Mouse (Mus musculus) embryo, embryonic 11 days (tissue): ENCODE results near the gene Crybg1.
A peak's percentile ranks its signal among the peaks of the same experiment; 100 is the strongest.

ENCODE experiments used
- DNase-seq: peaks from one replicate; pipeline ENCODE4 v3.0.0-alpha.2; 2015

Gene Crybg1

GRCm38 (mm10) chr10:44091757-44092156 is 56.9 kb downstream of the Crybg1 start:
- DNase-seq: no peak

GRCm38 (mm10) chr10:44080351-44080750 is 68.3 kb downstream of the Crybg1 start:
- no peak for DNase-seq

DNA sequence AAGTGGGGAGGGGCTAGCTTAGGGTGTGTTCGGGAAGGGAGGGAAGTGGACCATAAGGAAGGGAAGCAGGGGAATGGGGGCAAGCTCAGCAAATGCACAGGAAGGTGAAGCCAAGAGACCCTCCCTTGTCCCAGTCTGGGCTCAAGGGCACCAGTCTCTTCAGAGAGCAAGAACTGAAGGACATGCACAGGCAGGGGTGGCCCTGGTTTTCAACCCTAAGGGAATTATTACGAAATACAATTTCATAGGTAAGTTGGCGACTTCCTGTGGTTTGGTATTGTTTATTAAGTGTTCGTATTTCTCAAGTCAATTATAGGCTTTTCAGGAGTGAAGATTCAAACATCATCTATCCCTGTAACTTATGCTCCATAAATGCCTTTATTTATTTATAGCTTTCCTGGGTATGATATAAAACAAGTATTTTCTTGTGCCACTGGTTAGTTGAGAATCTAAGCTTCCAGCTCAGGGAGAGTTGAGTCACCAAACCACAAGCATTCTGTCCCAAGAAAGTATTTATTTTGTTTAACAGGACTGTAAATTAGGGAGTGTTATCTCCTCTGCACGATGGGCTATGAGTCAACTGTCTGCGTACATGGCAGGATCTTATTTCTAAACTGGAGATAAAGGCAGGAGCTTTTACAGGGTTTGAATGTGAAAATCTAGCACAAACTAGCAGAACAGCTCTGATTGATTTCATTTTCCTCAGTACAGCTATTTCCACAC is 69.7 kb downstream of the Crybg1 start:
- no peak for DNase-seq

DNA sequence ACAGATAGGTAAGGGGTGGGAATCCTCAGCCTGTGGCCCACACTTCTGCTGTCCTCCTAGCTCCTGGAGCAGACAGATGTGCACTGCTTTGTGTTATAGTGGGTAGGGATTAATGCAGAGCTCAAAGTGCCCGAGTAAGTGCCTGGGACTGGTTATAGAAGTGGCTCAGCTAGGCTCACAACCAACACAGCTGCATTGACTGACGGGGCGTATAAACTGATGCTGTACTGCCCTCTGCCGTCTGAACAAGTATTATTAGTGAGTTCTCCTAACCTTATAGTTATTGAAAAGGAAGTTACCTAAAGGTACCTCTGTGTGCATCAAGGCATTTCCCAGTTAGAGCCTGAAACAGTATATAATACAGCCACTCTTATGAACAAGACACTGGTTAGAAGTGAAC is 77.6 kb downstream of the Crybg1 start:
- DNase-seq: peak; percentile 81

GRCm38 (mm10) chr10:44069131-44069530 is 79.5 kb downstream of the Crybg1 start:
- DNase-seq: no peak

DNA sequence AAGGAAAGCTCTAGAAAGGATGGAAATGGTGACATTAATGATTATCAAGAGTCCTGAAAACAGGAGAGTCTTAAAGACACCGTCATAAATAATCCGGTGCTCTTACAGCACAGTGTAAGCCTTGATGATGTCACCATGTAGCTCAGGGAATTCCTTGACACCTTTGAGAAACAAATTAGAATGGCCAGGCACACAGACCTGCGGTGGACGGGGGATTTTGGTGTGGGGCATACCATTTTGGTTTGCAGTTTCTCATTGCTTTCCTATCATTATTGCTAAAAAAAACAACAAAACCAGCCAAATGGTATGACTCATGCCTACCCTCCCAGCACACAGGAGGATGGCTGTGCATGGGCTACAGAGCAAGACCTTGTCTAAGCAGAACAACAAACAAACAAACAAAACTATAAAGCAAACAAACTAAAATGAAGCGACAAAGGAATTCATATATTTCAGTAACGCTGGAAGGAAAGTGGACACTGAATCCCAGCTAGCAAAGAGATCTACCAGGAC is 82.7 kb downstream of the Crybg1 start:
- DNase-seq: no peak

DNA sequence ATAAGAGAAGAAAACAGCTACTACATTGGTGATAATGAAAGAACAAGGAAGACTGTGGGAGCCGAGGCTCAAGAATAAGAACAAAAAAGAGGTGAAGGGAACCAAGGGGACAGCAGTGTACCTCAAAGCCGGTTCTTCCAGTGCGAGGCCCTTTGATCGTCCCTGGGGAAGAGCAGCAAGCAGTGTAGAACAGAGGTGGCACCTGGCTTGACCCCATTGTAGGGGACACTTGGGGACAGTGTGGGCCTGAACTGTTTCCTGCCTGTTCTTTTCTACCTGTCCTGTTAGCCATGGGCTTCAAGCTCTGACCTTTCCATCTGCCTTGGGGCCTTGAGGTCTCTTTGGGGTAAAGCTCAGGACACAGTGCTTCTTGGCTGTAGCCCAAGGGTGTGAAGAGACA is 85.7 kb downstream of the Crybg1 start:
- no peak for DNase-seq

DNA sequence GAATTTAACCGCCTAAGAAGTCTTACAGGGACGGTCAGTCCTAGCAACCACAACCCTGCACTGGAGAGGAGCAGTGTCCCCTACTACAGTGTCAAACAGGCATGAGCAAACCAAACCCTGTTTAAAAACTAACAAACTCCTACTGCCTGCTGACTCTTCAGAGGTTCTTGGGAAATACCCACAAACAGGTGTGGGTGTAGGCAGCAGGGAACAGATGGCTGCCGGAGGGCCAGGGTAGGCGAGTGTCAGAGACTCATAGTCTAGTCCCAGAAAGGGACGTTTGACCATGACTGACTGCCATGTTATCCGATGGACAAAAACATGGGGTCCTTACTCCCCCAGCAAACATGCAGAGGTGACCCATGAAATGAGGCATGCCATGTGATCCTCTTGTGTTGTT is 97.7 kb downstream of the Crybg1 start:
- DNase-seq: no peak

- DNase-seq: no peak
These were observed 103.9 kb downstream of the Crybg1 start for GRCm38 (mm10) chr10:44044727-44045126.

DNA sequence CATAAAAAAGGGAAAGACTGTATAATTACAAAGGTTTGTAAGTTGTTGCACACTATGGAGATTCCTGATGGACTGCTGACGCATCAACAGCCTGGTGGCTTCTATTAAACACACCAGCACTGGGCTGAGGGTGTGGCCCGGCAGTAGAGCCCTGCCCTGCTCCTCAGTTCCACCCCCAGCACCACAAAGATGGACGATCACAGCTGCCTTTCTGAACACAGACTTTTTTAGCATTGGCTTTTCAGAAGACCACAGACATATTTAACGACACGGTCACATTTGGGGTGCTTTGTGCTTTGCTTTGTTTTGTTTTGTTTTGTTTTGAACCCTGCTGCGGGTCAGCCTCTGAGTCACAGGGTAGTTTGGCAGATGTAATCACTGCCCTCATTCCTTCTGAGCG is 105.0 kb downstream of the Crybg1 start:
- DNase-seq: no peak

DNA sequence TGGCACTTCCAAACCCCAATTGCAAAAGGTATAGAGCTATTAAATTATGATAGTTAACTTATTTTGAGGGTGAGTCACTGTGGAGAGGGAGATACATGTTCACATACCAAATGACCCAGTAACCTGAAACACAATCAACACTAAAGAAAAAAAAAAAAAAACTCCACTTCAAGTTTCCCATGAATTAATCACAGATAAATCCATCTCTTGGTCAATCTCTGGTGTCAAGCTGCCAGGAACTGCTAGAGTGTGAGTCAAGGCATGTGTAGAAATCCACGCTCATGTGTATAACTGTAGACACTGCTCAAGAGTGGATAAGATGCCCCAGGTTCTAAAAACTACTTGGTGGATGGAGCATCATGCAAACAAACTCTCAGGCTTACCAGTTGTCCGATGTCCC is 109.5 kb downstream of the Crybg1 start:
- no peak for DNase-seq

GRCm38 (mm10) chr10:44037918-44038544 is 110.6 kb downstream of the Crybg1 start:
- DNase-seq: no peak

DNA sequence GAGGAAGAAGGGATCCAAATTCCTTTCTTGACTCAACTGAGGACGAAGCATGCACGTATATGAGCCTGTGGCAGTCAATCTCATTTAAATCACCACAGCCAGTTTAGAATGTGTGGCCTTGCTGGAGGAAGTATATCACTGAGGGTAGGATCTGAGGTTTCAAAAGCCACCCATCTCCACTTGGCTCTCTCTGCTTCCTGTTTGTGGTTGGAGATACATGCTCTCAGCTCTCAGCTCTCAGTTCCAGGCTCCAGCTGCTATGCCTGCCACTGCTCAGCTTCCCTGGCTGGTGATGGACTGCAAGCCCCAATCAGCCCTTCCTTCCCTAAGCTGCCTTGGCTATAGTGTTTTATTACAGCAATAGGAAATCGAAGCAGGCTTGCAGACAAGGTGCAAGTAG is 119.1 kb downstream of the Crybg1 start:
- no peak for DNase-seq

DNA sequence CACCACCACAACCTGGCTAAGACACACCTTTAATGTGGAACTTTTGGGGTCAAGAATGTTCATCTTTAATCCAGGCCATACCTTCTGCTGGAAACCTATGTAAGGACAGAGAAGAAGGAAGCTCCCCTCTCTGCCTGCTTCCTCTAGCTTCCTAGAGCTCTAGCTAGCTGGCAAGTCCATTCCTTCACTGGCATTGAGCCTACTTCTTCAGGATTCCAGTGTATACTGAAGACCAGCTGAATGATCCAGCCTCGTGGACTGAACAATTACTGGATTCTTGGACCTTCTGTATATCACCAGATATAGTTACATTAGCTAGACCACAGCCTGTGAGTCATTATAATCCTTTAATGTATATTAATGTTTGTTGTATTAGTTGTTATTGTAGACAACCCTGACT is 121.4 kb downstream of the Crybg1 start:
- DNase-seq: no peak

- no peak for DNase-seq
These were observed 122.5 kb downstream of the Crybg1 start for GRCm38 (mm10) chr10:44026105-44026504.

DNA sequence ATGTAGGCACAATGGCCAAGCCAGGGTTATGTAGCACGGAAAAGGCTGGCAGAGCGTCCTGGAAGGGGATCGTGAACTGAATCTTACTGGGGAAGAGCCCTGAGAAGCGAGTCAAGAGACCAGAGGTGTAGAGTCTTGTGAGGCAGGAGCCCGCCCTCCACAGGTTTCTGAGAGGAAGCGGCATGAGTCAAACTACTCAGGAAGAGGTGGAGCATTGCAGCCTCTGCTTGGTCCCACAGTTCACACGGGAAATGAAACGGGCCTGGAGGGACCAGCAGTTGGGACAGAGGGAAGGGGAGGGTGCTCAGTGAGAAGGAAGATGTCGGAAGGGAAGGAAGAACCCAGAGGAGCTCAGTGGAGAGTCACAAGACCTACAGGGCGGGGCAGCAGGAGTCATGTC is 123.9 kb downstream of the Crybg1 start:
- no peak for DNase-seq

- DNase-seq: no peak
These were observed 128.5 kb downstream of the Crybg1 start for GRCm38 (mm10) chr10:44020141-44020540.

GRCm38 (mm10) chr10:44018562-44018961 is 130.1 kb downstream of the Crybg1 start:
- DNase-seq: no peak

GRCm38 (mm10) chr10:44015631-44016030 is 133.0 kb downstream of the Crybg1 start:
- DNase-seq: no peak

DNA sequence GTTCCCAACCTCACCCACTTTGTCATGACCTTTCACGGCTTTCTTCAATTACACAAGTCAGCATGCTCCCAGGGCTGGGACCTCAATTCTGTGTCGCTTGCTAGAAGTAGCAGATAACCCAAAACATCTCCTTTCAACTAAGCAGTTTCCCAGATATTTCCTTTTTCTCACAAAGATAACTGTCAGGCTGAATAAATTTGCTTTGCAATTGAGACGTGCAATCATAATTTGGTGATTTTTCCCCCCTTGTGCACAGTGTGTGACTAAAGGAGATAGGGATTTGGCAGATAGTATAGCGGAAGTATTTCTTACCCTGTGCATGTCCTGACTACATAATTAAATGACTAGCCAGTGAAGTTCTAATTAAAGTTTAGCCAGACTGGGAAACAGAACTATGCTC is 134.8 kb downstream of the Crybg1 start:
- DNase-seq: no peak

- DNase-seq: no peak
These were observed 137.2 kb downstream of the Crybg1 start for GRCm38 (mm10) chr10:44011408-44011807.

- DNase-seq: no peak
These were observed 139.8 kb downstream of the Crybg1 start for GRCm38 (mm10) chr10:44008808-44009207.

- no peak for DNase-seq
These were observed 141.8 kb downstream of the Crybg1 start for GRCm38 (mm10) chr10:44006815-44007214.
